Comparison of ENCODE assay signal across 17 mouse cellular contexts in genomic region chr8:95751924-95752323, GRCm38 (mm10). TPM values are rescaled to one million over a fixed set of nuclear protein-coding genes. Genes with fewer than 3 reads are reported as not detected.
DNase-seq lines count a peak whose midpoint lies in the region; TF ChIP-seq lines count a peak whose summit lies in the region.
"Had no signal": no experiment of that assay in that cellular context is flagged by ENCODE, and none has a peak within 500 bp of the region (broad histone marks: within the 10 kb centered on the region; RNA-seq: fewer than 3 reads in every experiment).

No protein-coding gene starts in this region.

- H3K27me3 ChIP-seq in heart, adult 2 months (ENCODE audit: control insufficient read depth, insufficient read depth, low read length) = no peaks in the 10 kb centered on the region
- H3K27me3 ChIP-seq: CH12.LX, Patski had no signal

- H3K4me3 ChIP-seq in heart, adult 2 months = no peak overlapping the region

- no peak for TF ChIP-seq EP300 in heart, adult 2 months (IDR thresholded peaks at IDR 0.05; ENCODE audit: insufficient read depth, low read depth, low read length)

- intact Hi-C loops in heart, adult 2 months (cut with DNase I) = no loop called here

- H3K9ac ChIP-seq in heart, adult 2 months (ENCODE audit: low read depth, low read length) = no peak overlapping the region

- TF ChIP-seq CTCF in heart, adult 2 months (IDR thresholded peaks at IDR 0.05) = no peak

- no peaks in the 10 kb centered on the region for H3K79me2 ChIP-seq in heart, adult 2 months (replicated peaks; ENCODE audit: control insufficient read depth, insufficient read depth, low read length)

- no peaks in the 10 kb centered on the region for H3K4me1 ChIP-seq in heart, adult 2 months (ENCODE audit: control insufficient read depth, insufficient read depth, low read length)

- WGBS in heart, adult 2 months = 100% methylated on average over 1 of the region's 1 CpGs

- peaks cover 9% of the 10 kb centered on the region for H3K36me3 ChIP-seq in heart, adult 2 months (ENCODE audit: control insufficient read depth, insufficient read depth, low read length)

- no peak for TF ChIP-seq POLR2A in heart, adult 2 months (IDR thresholded peaks at IDR 0.05; ENCODE audit: insufficient read depth, low read depth, low read length)

- H3K27ac ChIP-seq in heart, adult 2 months = no peak overlapping the region

- DNase-seq in heart, adult 11 months = peak; percentile 71
- no peak for DNase-seq in heart, adult 2 months
- peak; percentile 54 for DNase-seq in adipocyte (ENCODE audit: low spot score)
- no peak for DNase-seq in thymus, postnatal 4 days
- DNase-seq: adrenal gland, adult 2 months; adrenal gland, adult 8-10 months; adrenal gland, postnatal 10 days; adrenal gland, postnatal 14 days; adrenal gland, postnatal 25 days; adrenal gland, postnatal 36 days; B cell, adult 2 months; cerebellum, adult 11 months; cerebellum, adult 11-12 months; cerebellum, adult 18-20 months; cerebellum, adult 2 months had no signal

RNA-seq across cellular contexts. Expression of gene Setd6, which starts 36.2 kb away (rescaled TPM):
- total RNA-seq in heart, adult 2 months (2021) = 10 to 100 TPM; 14.3 to 15.3 TPM
- 8.0 and 13.1 TPM in 2 replicates for polyA plus RNA-seq in heart, adult 2 months (2012; rRNA removed)

RNA-seq across cellular contexts. Expression of gene Cnot1, which starts 55.3 kb away (rescaled TPM):
- 100 to 1,000 TPM; 107 to 116 TPM for total RNA-seq in heart, adult 2 months (2021)
- 51.0 and 86.7 TPM in 2 replicates for polyA plus RNA-seq in heart, adult 2 months (2012; rRNA removed)

Comparison
In these comparisons a context has a peak if more than half of its experiments do, and no peak if none do; other contexts are left out.
1. DNase-seq: peak in heart, adult 11 months (single experiment) and adipocyte (single experiment); none in heart, adult 2 months (0 of 2) and thymus, postnatal 4 days (single experiment).